Mouse (Mus musculus): ENCODE measurements at regions not wholly inside any gene's neighbourhood (a gene's known extent, or its start where the extent isn't known, plus 50 kb on each side); places are given as distances from the start of the nearest gene placed in this dataset.

- DNase-seq (ENCODE audit: low spot score), result no peak
Observed at GRCm38 (mm10) chr4:142956832-142957429, 255.9 kb downstream of the Prdm2 start.

GRCm38 (mm10) chr4:142956376-142956775 lies 256.4 kb downstream of the Prdm2 start:
- DNase-seq (ENCODE audit: low spot score), result no peak

GRCm38 (mm10) chr4:142953724-142954123 lies 259.1 kb downstream of the Prdm2 start:
- no peak for DNase-seq (ENCODE audit: low spot score)

DNA sequence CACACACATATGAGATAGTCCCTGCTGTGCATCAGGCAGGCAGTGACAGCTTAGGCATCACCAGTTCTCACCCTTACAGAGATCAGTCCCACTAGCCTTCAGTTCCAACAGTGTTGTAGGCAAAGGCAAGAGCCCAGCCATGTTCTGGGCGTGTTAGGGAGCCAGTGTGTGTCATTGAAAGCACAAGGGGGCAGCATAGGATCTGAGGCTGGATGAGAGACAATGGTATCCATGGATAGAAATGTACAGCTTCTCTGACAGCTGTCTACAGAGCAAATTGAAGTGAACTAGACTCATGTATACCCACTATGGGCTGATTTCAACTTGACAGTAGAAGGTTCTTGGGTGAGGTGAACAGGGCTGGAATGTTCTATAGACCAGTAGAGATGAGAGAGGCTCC lies 259.9 kb downstream of the Prdm2 start:
- no peak for DNase-seq (ENCODE audit: low spot score)

- no peak for DNase-seq (ENCODE audit: low spot score)
Observed at GRCm38 (mm10) chr4:142947673-142948072, 265.1 kb downstream of the Prdm2 start.

DNA sequence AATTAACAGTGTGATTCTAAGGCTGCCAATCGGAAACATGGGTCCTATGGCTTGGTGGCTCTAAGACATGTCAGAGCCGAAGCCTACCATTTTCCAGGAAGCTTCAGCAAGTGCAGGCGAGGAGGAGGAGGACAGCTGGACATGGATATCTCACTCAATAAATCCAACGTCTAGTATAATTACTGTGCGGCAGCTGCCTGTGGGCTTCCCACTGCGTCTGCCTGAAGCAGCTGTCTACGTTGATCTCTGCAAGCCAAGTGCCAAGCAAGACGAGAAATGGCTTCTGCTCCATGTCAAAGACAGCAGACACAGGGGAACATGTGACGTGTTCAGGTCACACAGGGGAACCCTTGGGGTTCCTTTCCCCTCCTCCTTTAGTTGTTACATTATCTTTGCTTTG lies 279.2 kb downstream of the Prdm2 start:
- DNase-seq (ENCODE audit: low spot score), result no peak

- DNase-seq (ENCODE audit: low spot score), result no peak
Observed at GRCm38 (mm10) chr4:142929245-142929644, 283.6 kb downstream of the Prdm2 start.

GRCm38 (mm10) chr4:142927328-142928108 lies 285.3 kb downstream of the Prdm2 start:
- DNase-seq (ENCODE audit: low spot score), result no peak

DNA sequence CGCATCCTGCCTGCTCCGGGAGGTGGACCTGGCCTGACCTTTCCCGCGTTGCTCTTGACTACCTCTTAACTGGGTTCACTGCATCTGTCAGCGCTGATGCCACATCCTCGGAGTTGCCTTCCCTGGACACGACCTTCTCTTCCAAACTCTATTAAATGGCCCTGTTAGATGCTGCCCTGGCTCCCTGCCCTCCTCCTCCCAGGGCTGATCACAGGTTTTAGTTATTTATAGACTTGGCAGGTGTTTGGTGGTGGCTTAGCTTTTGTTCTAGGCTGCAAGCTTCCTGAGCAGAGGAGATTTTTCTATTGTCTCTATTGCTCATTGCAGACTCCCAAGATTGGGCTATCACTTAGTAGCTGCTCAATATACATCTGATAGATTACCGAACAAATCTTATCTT lies 287.7 kb downstream of the Prdm2 start:
- DNase-seq (ENCODE audit: low spot score), result no peak

GRCm38 (mm10) chr4:142909355-142909947 lies 303.3 kb downstream of the Prdm2 start:
- no peak for DNase-seq (ENCODE audit: low spot score)

DNA sequence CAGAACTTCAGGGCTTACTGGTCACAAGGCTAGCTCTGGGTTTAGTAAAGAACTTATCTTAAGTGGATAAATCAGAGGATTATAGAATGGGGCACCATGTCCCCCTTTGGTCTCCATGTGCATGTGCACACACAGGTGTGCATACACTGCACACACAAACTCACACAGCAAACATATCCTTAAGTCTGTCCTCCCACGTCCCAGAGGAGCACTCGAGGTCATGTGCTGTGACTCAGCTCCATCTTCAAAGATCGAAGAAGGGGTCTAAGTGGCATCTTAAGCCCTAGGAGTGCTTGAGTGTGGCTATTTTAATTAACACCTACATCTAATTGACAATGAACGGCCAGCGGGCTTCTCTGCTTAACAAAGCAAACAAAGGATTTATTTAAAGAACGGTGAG lies 304.0 kb downstream of the Prdm2 start:
- no peak for DNase-seq (ENCODE audit: low spot score)

DNA sequence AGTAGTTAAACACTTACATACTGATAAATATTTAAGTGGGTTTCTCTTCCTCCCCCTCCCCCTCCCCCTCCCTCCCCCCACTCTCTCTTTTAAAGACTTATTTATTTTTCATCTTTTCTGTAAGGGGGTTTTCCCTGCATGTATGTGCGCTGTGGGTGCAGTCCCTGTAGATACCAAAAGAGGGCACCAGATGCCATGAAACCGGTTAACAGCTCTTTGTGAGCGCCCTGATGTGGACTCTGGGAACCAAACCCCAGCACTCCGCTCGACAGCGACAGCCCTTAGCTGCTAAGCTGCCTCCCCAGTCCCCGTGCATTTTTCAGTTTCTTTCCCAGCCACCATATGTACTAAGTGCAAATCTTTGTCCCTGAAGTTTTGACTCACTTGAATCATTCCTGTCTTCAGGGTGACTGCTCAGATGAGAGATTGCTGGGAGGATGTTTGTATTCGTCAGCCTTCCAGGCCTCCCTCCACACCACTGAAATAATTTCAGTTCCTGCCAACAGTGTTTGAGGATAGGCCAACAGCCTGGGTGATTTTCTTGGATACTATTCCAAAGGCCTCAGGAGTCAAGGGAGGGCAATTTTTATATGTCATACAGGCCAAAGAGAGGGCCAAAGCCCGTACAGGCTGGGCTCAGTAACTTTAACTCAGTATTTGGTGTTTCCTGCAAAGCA lies 309.3 kb downstream of the Prdm2 start:
- no peak for DNase-seq (ENCODE audit: low spot score)

DNA sequence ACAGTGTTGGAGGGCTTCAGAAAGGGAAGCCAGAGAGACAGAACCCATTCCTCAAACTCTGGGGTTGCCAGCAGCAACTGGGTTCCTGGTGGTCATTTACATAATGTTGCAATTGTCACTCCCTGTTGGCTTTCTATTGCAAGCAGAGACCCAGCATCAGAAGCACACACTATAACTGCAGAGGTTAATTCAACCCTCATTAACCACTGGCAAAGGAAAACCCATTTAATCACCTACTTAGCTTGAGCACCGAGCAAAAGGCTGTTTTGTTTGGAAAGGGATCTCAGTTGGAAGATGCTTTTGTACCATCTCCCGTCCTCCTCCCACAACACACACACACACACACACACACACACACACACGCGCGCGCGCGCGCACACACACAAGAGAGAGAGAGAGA lies 312.0 kb downstream of the Prdm2 start:
- DNase-seq (ENCODE audit: low spot score), result no peak

DNA sequence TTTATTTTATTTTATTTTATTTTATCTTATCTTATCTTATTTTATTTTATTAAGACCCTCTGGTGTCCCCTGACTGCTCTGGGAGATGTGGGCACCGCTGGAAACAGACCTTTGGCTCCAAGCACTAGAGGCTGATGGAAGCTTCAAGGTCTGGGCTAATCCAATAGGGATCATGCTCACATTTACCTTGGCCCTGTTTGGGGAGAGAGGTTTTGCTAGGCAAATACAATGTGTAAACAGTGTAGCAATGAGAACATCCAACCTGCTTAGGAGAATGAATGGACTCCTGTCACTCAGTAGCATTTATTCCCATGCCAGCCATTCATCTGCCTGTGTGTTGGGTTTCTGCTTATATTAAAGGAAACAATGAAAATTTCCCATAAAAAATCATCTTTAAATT lies 313.8 kb downstream of the Prdm2 start:
- no peak for DNase-seq (ENCODE audit: low spot score)

- DNase-seq (ENCODE audit: low spot score), result no peak
Observed at GRCm38 (mm10) chr4:142890711-142891110, 322.1 kb downstream of the Prdm2 start.

GRCm38 (mm10) chr4:142888891-142889290 lies 323.9 kb downstream of the Prdm2 start:
- DNase-seq (ENCODE audit: low spot score), result no peak

GRCm38 (mm10) chr4:142887876-142888275 lies 324.9 kb downstream of the Prdm2 start:
- peak; percentile 31 for DNase-seq (ENCODE audit: low spot score)

- DNase-seq (ENCODE audit: low spot score), result peak; percentile 64
Observed at GRCm38 (mm10) chr4:142880323-142880759, 332.5 kb downstream of the Prdm2 start.

GRCm38 (mm10) chr4:142876151-142876550 lies 336.6 kb downstream of the Prdm2 start:
- no peak for DNase-seq (ENCODE audit: low spot score)

DNA sequence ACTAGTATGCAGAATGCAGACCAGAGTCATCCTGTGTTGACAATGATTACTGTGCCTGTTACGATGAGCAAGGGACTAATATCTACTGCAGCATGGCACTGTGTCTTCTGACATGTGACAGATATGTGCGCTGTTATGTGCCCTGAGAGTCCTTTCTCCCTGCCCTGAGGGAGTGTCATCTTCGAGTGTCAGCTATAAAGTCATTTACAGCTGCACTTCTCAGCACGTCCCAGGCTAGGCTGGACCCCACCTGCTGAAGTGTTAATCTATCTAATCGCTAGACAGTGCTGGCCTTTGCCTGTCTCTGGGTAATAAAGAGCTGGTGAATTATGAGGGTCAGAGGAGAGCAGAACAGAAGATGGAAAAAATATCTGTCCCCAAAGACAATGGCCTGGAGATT lies 337.7 kb downstream of the Prdm2 start:
- no peak for DNase-seq (ENCODE audit: low spot score)

- no peak for DNase-seq (ENCODE audit: low spot score)
Observed at GRCm38 (mm10) chr4:142866341-142866740, 346.5 kb downstream of the Prdm2 start.

DNA sequence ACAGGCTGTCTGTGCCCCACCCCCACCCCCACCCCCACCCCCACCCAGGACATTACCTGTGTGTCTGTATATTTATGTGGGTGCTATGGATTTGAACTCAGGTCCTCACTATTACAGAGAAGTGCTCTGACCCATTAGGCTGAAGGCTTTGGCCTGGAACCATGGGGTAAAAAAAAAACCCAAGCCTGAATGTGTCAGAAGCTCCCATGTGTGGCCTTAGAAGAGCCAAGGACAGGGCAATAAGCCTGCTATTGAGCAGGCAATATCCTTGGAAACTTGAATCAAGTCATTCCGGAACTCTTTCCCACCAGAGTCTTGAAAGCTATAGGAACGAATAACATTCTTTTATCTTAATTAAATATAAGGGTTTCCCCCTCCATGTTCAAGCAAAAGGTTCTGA lies 347.2 kb downstream of the Prdm2 start:
- no peak for DNase-seq (ENCODE audit: low spot score)

GRCm38 (mm10) chr4:142863939-142864338 lies 348.9 kb downstream of the Prdm2 start:
- no peak for DNase-seq (ENCODE audit: low spot score)
